In genomic region chr13:12475239-12475638, GRCm38 (mm10) we compare ENCODE assay signal across 14 mouse cellular contexts. TPM values are rescaled to one million over a fixed set of nuclear protein-coding genes. Genes with fewer than 3 reads are reported as not detected.
DNase-seq lines count a peak whose midpoint lies in the region.
"Had no signal": no experiment of that assay in that cellular context is flagged by ENCODE, and none has a peak within 500 bp of the region (broad histone marks: within the 10 kb centered on the region; RNA-seq: fewer than 3 reads in every experiment).

No protein-coding gene starts in this region.

- intact Hi-C loops in heart, postnatal 14 days (cut with DNase I), result loop anchor here (2.0 kb wide), 1 partner anchor 206 kb away; no protein-coding TSS in a partner anchor

- no peak overlapping the region for H3K27ac ChIP-seq in macrophage
- H3K27ac ChIP-seq: forebrain, embryonic 15.5 days; limb, embryonic 12.5 days; neural tube, embryonic 15.5 days had no signal

- H3K36me3 ChIP-seq in macrophage (ENCODE audit: inconsistent target), result peaks cover 18% of the 10 kb centered on the region; the same call in 1 of the 2 replicates
- H3K36me3 ChIP-seq: forebrain, embryonic 15.5 days; limb, embryonic 12.5 days; neural tube, embryonic 15.5 days had no signal

- no peaks in the 10 kb centered on the region for H3K79me2 ChIP-seq in macrophage (ENCODE audit: inconsistent target)

- peak; percentile 24 for DNase-seq in T-cell, adult 2 months (ENCODE audit: low spot score)
- DNase-seq in lung, adult 18-20 months, result peak; percentile 61 to 78
- peak; percentile 24 for DNase-seq in thymus, postnatal 4 days
- no peak for DNase-seq in heart, postnatal 14 days
- DNase-seq in adipocyte (ENCODE audit: low spot score), result no peak
- DNase-seq in spleen, adult 18-20 months, result no peak
- DNase-seq: cerebellum, postnatal 36 days; heart, postnatal 10 days; kidney, postnatal 14 days had no signal

- H3K4me3 ChIP-seq in macrophage (ENCODE audit: inconsistent target), result peak overlapping the region; percentile 6; the same call in 1 of the 2 replicates
- H3K4me3 ChIP-seq: forebrain, embryonic 15.5 days; limb, embryonic 12.5 days; neural tube, embryonic 15.5 days had no signal

- 71% methylated on average over 6 of the region's 6 CpGs for WGBS in macrophage (ENCODE audit: missing documents)

RNA-seq across cellular contexts. Expression of gene Lgals8, which starts 10.5 kb away (rescaled TPM):
- total RNA-seq in macrophage (2018; cell fraction: chromatin; rRNA removed), result 100 to 1,000 TPM; 110 to 623 (median 400) TPM
- total RNA-seq in macrophage (2018; cell fraction: cytosol; rRNA removed), result 100 to 1,000 TPM; 120 to 182 (median 156) TPM
- 100 to 1,000 TPM; 128 to 523 (median 295) TPM for total RNA-seq in macrophage (2018; cell fraction: nucleus; rRNA removed)
- polyA plus RNA-seq in macrophage (2018), result 118 to 198 TPM (median 152 TPM) in 3 replicates
- 10 to 100 TPM; 33.9 to 40.0 TPM for total RNA-seq in heart, postnatal 14 days (2021)

RNA-seq across cellular contexts. Expression of gene Edaradd, which starts 45.0 kb away (rescaled TPM):
- total RNA-seq in macrophage (2018; cell fraction: chromatin; rRNA removed), result 1 to 10 TPM in 2 of 26 experiments, under 1 TPM in 22, not detected in 2; 0.10 to 1.3 (median 0.26) TPM
- total RNA-seq in macrophage (2018; cell fraction: cytosol; rRNA removed), result under 1 TPM in 17 of 26 experiments, not detected in 9; under 0.01 to 0.13 (median 0.06) TPM
- total RNA-seq in macrophage (2018; cell fraction: nucleus; rRNA removed), result 1 to 10 TPM in 1 of 26 experiments, under 1 TPM in 22, not detected in 3; 0.10 to 1.1 (median 0.30) TPM
- 0.06 to 0.11 TPM (median 0.11 TPM) in 3 replicates for polyA plus RNA-seq in macrophage (2018)
- under 1 TPM; 0.07 to 0.27 TPM for total RNA-seq in heart, postnatal 14 days (2021)
- total RNA-seq: MEL had no signal

Comparison
In these comparisons a context has a peak if more than half of its experiments do, and no peak if none do; other contexts are left out.
1. DNase-seq: peak in T-cell, adult 2 months (single experiment), lung, adult 18-20 months (2 of 2) and thymus, postnatal 4 days (single experiment); none in heart, postnatal 14 days (0 of 2), adipocyte (single experiment) and spleen, adult 18-20 months (0 of 2).